Mouse (Mus musculus) lung, postnatal 0 days (tissue): Measurements from ENCODE around the gene Ctdnep1. TPM values are rescaled to one million over a fixed set of nuclear protein-coding genes. Genes with fewer than 3 reads are reported as not detected.

Source experiments
- ATAC-seq: fragments of 200-750 bp; cut with Nextera tagmentation; 2 replicates; pipeline ENCODE4 v1.8.0; 2017; ENCODE audit warnings: moderate library complexity
- DNase-seq: peaks from one replicate; pipeline ENCODE4 v3.0.0-alpha.2; 2016; ENCODE audit warnings: low spot score
- H3K27ac ChIP-seq: fragments of 300-500 bp; sonication (generic); 2 replicates; pipeline ENCODE4 v1.5.1; 2014; ENCODE audit warnings: antibody characterized with exemption, mild to moderate bottlenecking, low read length, mixed read lengths
- H3K27me3 ChIP-seq: fragments of 300-500 bp; sonication (generic); replicated peaks from 2 replicates; pipeline ENCODE4 v1.6.1; 2014; ENCODE audit warnings: low read length, mixed read lengths; ENCODE audit not compliant: insufficient read depth
- H3K36me3 ChIP-seq: fragments of 300-500 bp; sonication (generic); 2 replicates; pipeline ENCODE4 v1.6.1; 2014; ENCODE audit warnings: low read length, mixed read lengths; ENCODE audit not compliant: insufficient read depth
- H3K4me1 ChIP-seq: fragments of 300-500 bp; sonication (generic); 2 replicates; pipeline ENCODE4 v1.6.1; 2014; ENCODE audit warnings: antibody characterized with exemption, low read depth, low read length, mixed read lengths; ENCODE audit not compliant: insufficient read depth
- H3K4me2 ChIP-seq: fragments of 300-500 bp; sonication (generic); replicated peaks from 2 replicates; pipeline ENCODE4 v1.6.1; 2014; ENCODE audit warnings: low read depth, mild to moderate bottlenecking, low read length, moderate library complexity, mixed read lengths
- H3K4me3 ChIP-seq: fragments of 300-500 bp; sonication (generic); 2 replicates; pipeline ENCODE4 v1.5.1; 2014; ENCODE audit warnings: low read depth, low read length
- H3K9ac ChIP-seq: fragments of 300-500 bp; sonication (generic); replicated peaks from 2 replicates; pipeline ENCODE4 v1.6.1; 2014; ENCODE audit warnings: low read depth, mild to moderate bottlenecking
- H3K9me3 ChIP-seq: fragments of 300-500 bp; sonication (generic); 2 replicates; pipeline ENCODE4 v1.6.1; 2016; ENCODE audit warnings: low read length, mixed read lengths
- CTCF ChIP-seq: IDR thresholded peaks from 2 replicates; pipeline ENCODE4 v1.5.1; 2016; ENCODE audit warnings: antibody characterized with exemption, mild to moderate bottlenecking
- EP300 ChIP-seq: IDR thresholded peaks from 2 replicates; pipeline ENCODE4 v1.6.1; 2016; ENCODE audit warnings: antibody characterized with exemption, mild to moderate bottlenecking, control low read depth
- WGBS: fragments of 180-500 bp; shearing (Covaris S2); extraction: QIAGEN DNeasy Blood & Tissue Kit; methylation state at CpG from one replicate; pipeline ENCODE4 v1.1.7; 2014; 5-methylcytosine and 5-hydroxymethylcytosine counted together
- polyA plus RNA-seq: library from polyadenylated mRNA; unstranded; fragments of >200 nt; fragmentation: Nextera tagmentation; extraction: Ambion mirVana; gene quantifications from 2 replicates; pipeline ENCODE4 v1.2.1, GENCODE M21; 2015

Gene Ctdnep1
- polyA plus RNA-seq, 1 experiment from 2014 or later, result 24.7 TPM

- Histone ChIP-seq H3K9ac (no peak overlapping the region), H3K4me2 (no peak overlapping the region), H3K4me1 (peaks cover 7% of the 10 kb centered on the region), H3K27me3 (no peaks in the 10 kb centered on the region), H3K27ac (no peak overlapping the region), H3K9me3 (no peaks in the 10 kb centered on the region), H3K36me3 (peaks cover 63% of the 10 kb centered on the region), H3K4me3 (no peak overlapping the region)
- no peak for DNase-seq
- TF ChIP-seq EP300 (no peak), CTCF (no peak)
- ATAC-seq, result no peak
- WGBS, result 88% methylated on average over 6 of the region's 6 CpGs
These were observed 29.1 kb downstream of the Ctdnep1 start for GRCm38 (mm10) chr11:70010033-70010432.

GRCm38 (mm10) chr11:70010548-70010947 is 29.6 kb downstream of the Ctdnep1 start:
- ATAC-seq (no peak), DNase-seq (no peak)
- H3K4me3 ChIP-seq, result no peak overlapping the region
- 80% methylated on average over 12 of the region's 12 CpGs for WGBS
- H3K27me3 ChIP-seq, result no peaks in the 10 kb centered on the region
- H3K9ac ChIP-seq, result no peak overlapping the region
- H3K27ac ChIP-seq, result no peak overlapping the region
- H3K4me2 ChIP-seq, result no peak overlapping the region
- peaks cover 63% of the 10 kb centered on the region for H3K36me3 ChIP-seq
- H3K4me1 ChIP-seq, result peaks cover 7% of the 10 kb centered on the region
- no peak for TF ChIP-seq EP300
- no peak for TF ChIP-seq CTCF
- H3K9me3 ChIP-seq, result no peaks in the 10 kb centered on the region

DNA sequence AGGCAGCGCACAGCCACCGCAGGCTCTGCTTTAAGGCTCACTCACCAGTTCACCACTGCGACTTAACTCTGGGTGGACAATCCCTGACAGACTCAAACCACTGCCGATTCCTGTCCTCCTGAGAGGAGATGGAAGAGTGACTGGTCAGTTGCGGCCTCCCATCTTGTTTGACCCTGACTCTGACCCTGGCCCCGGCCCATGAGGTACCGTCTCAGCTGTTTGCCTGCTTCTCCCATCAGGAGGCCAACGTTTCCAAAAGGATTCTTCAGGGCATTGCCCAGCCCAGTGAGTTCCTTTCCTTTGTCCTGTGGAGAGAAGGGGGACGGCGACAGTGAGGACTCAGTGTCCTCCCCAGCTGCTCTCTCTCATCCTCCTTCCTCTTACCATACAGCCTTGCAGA is 30.0 kb downstream of the Ctdnep1 start:
- Histone ChIP-seq H3K27me3 (no peaks in the 10 kb centered on the region), H3K4me1 (peaks cover 7% of the 10 kb centered on the region), H3K36me3 (peaks cover 63% of the 10 kb centered on the region), H3K9me3 (no peaks in the 10 kb centered on the region), H3K9ac (no peak overlapping the region), H3K27ac (no peak overlapping the region), H3K4me3 (no peak overlapping the region), H3K4me2 (no peak overlapping the region)
- no peak for ATAC-seq
- WGBS, result 86% methylated on average over 10 of the region's 10 CpGs
- no peak for DNase-seq
- TF ChIP-seq EP300 (no peak), CTCF (no peak)

GRCm38 (mm10) chr11:70012931-70013330 is 32.0 kb downstream of the Ctdnep1 start:
- WGBS, result 79% methylated on average over 9 of the region's 9 CpGs
- no peak for ATAC-seq
- DNase-seq, result no peak
- H3K9ac ChIP-seq, result no peak overlapping the region
- H3K4me1 ChIP-seq, result peaks cover 7% of the 10 kb centered on the region
- no peak overlapping the region for H3K4me2 ChIP-seq
- H3K27ac ChIP-seq, result no peak overlapping the region
- H3K27me3 ChIP-seq, result no peaks in the 10 kb centered on the region
- no peak overlapping the region for H3K4me3 ChIP-seq
- H3K36me3 ChIP-seq, result peaks cover 45% of the 10 kb centered on the region
- no peaks in the 10 kb centered on the region for H3K9me3 ChIP-seq
- TF ChIP-seq EP300, result no peak
- no peak for TF ChIP-seq CTCF

DNA sequence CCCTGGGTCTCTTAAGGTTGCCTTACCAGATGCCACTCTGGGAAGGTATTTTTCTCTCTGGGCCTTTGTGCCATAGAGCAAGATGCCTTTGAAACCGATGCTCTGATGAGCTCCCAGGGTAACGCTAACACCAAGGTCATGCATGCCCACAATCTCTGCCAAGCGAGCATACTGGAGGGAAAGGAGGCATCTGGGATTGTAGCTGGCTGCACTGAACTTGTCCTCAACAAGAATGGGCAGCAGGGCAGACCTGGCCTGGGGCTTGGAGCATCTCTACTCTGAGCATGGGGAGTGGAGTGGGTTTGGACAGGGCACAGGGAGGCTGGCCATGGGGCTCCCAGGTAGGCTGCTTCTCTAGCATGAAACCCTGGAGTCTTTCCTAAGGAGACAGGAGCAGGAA is 32.5 kb downstream of the Ctdnep1 start:
- DNase-seq (no peak), ATAC-seq (no peak)
- H3K36me3 ChIP-seq, result peaks cover 41% of the 10 kb centered on the region
- no peak overlapping the region for H3K27ac ChIP-seq
- 83% methylated on average over 3 of the region's 3 CpGs for WGBS
- H3K4me1 ChIP-seq, result peaks cover 7% of the 10 kb centered on the region
- H3K9ac ChIP-seq, result no peak overlapping the region
- TF ChIP-seq CTCF, result no peak
- TF ChIP-seq EP300, result no peak
- H3K4me3 ChIP-seq, result no peak overlapping the region
- no peaks in the 10 kb centered on the region for H3K9me3 ChIP-seq
- H3K27me3 ChIP-seq, result no peaks in the 10 kb centered on the region
- no peak overlapping the region for H3K4me2 ChIP-seq

- TF ChIP-seq EP300 (no peak), CTCF (no peak)
- no peak overlapping the region; the same call in 1 of the 2 replicates for H3K9ac ChIP-seq
These were observed 33.1 kb downstream of the Ctdnep1 start for GRCm38 (mm10) chr11:70014051-70014450.

More at GRCm38 (mm10) chr11:70014051-70014450, 33.1 kb downstream of the Ctdnep1 start:
- no peak overlapping the region for H3K27ac ChIP-seq
- H3K4me2 ChIP-seq, result no peak overlapping the region
- peaks cover 35% of the 10 kb centered on the region for H3K36me3 ChIP-seq
- 46% methylated on average over 5 of the region's 5 CpGs for WGBS
- H3K9me3 ChIP-seq, result no peaks in the 10 kb centered on the region
- peaks cover 7% of the 10 kb centered on the region for H3K4me1 ChIP-seq
- no peaks in the 10 kb centered on the region for H3K27me3 ChIP-seq
- no peak for ATAC-seq
- no peak overlapping the region for H3K4me3 ChIP-seq
- no peak for DNase-seq
